Mouse (Mus musculus) liver, embryonic 14.5 days (tissue): ENCODE measurements around the gene Rtf2.

ENCODE experiments used
- CTCF ChIP-seq: IDR thresholded peaks from 2 replicates; pipeline ENCODE4 v1.5.1; 2016; ENCODE audit warnings: antibody characterized with exemption, low read depth, control low read depth
- EP300 ChIP-seq: IDR thresholded peaks from 2 replicates; pipeline ENCODE4 v1.6.1; 2016; ENCODE audit warnings: antibody characterized with exemption, low read depth

GRCm38 (mm10) chr2:172467206-172467605 is 26.9 kb downstream of the Rtf2 start:
- TF ChIP-seq CTCF (no peak), EP300 (no peak)
